33 mouse cellular contexts compared by ENCODE assay signal in genomic region chr9:94104669-94105068, GRCm38 (mm10).
"Had no signal": no experiment of that assay in that cellular context is flagged by ENCODE, and none has a peak within 500 bp of the region (broad histone marks: within the 10 kb centered on the region; RNA-seq: fewer than 3 reads in every experiment).

No protein-coding gene starts in this region.

- H3K36me3 ChIP-seq: heart, embryonic 10.5 days; heart, embryonic 12.5 days; heart, embryonic 13.5 days; heart, embryonic 15.5 days; hindbrain, embryonic 10.5 days; hindbrain, embryonic 12.5 days; hindbrain, embryonic 13.5 days; hindbrain, embryonic 15.5 days; intestine, embryonic 15.5 days had no signal

- H3K9me3 ChIP-seq: heart, embryonic 10.5 days; heart, embryonic 12.5 days; heart, embryonic 13.5 days; heart, embryonic 15.5 days; hindbrain, embryonic 10.5 days; hindbrain, embryonic 12.5 days; hindbrain, embryonic 13.5 days; hindbrain, embryonic 15.5 days; intestine, embryonic 15.5 days had no signal

- H3K27ac ChIP-seq: heart, adult 2 months; heart, embryonic 10.5 days; heart, embryonic 13.5 days; heart, embryonic 15.5 days; hindbrain, embryonic 10.5 days; hindbrain, embryonic 12.5 days; hindbrain, embryonic 13.5 days; hindbrain, embryonic 14.5 days; hindbrain, embryonic 15.5 days; hindbrain, postnatal 0 days; intestine, embryonic 15.5 days; layer of hippocampus, adult 2 months; left cerebral cortex, adult 2 months had no signal

- DNase-seq: heart, adult 2 months; heart, postnatal 10 days; heart, postnatal 14 days; heart, postnatal 36 days; heart, postnatal 4 days; kidney, adult 11 months; kidney, adult 18-20 months; kidney, adult 2 months; kidney, adult 8-10 months; kidney, postnatal 14 days; kidney, postnatal 25 days; kidney, postnatal 36 days; kidney, postnatal 4 days; layer of hippocampus, adult 9-11 months; layer of hippocampus, postnatal 36 days had no signal

- ATAC-seq: hindbrain, embryonic 16.5 days; hindbrain, postnatal 0 days; inflammation-experienced regulatory T-cells, adult 6 months; intestine, embryonic 15.5 days; intestine, embryonic 16.5 days; intestine, postnatal 0 days had no signal

- H3K4me1 ChIP-seq: heart, embryonic 10.5 days; heart, embryonic 12.5 days; heart, embryonic 13.5 days; heart, embryonic 15.5 days; hindbrain, embryonic 10.5 days; hindbrain, embryonic 12.5 days; hindbrain, embryonic 13.5 days; hindbrain, embryonic 15.5 days; intestine, embryonic 15.5 days had no signal

- H3K9ac ChIP-seq: heart, embryonic 12.5 days; heart, embryonic 13.5 days; heart, embryonic 15.5 days; hindbrain, embryonic 12.5 days; hindbrain, embryonic 13.5 days; hindbrain, embryonic 14.5 days; hindbrain, embryonic 15.5 days; intestine, embryonic 15.5 days had no signal

- H3K4me3 ChIP-seq: heart, adult 2 months; heart, embryonic 10.5 days; heart, embryonic 12.5 days; heart, embryonic 13.5 days; heart, embryonic 15.5 days; hindbrain, embryonic 10.5 days; hindbrain, embryonic 12.5 days; hindbrain, embryonic 13.5 days; hindbrain, embryonic 15.5 days; intestine, embryonic 15.5 days; layer of hippocampus, adult 2 months; left cerebral cortex, adult 2 months had no signal

- H3K4me2 ChIP-seq: heart, embryonic 11.5 days; heart, embryonic 12.5 days; heart, embryonic 13.5 days; heart, embryonic 15.5 days; hindbrain, embryonic 12.5 days; hindbrain, embryonic 13.5 days; hindbrain, embryonic 14.5 days; hindbrain, embryonic 15.5 days; intestine, embryonic 15.5 days had no signal

- H3K27me3 ChIP-seq: heart, embryonic 12.5 days; heart, embryonic 13.5 days; heart, embryonic 15.5 days; hindbrain, embryonic 12.5 days; hindbrain, embryonic 13.5 days; hindbrain, embryonic 15.5 days; intestine, embryonic 15.5 days had no signal
